Mouse (Mus musculus) v-Abl transformed pro-B cells (cell line): ENCODE measurements around the gene Map7.

Experiments
- in situ Hi-C, 2 experiments: fragments of 400-800 bp; cut with MboI; formaldehyde crosslinking; loops; one replicate each; pipeline ENCODE4 v1.15.1; 2025; ENCODE audit not compliant: unreplicated experiment in 2 of 2

Map7 gene

GRCm38 (mm10) chr10:20267032-20267431 is 118.8 kb downstream of the Map7 start:
- in situ Hi-C loops: no loop called here

DNA sequence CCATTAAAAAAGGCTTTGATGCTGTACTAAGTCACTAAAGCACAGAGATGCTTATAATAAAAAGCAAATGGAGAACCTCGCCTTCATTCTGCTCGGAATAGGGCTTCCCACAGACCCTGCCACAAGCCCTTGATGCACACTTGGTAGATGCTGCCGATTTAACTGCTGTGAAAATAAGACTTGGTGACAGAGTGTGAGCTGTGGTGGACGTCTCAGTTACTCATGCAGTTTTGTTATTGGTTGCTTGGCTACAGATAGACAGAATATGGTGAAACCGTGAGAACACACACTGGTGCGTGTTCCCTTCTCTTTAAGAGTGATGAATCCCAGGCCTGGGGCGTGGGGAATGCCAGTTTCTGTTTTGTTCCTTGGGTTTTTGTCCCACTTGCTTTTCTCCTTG is 120.7 kb downstream of the Map7 start:
- in situ Hi-C loops: no loop called here

- in situ Hi-C loops: no loop called here
Measured at GRCm38 (mm10) chr10:20272380-20272779, 124.1 kb downstream of the Map7 start.

DNA sequence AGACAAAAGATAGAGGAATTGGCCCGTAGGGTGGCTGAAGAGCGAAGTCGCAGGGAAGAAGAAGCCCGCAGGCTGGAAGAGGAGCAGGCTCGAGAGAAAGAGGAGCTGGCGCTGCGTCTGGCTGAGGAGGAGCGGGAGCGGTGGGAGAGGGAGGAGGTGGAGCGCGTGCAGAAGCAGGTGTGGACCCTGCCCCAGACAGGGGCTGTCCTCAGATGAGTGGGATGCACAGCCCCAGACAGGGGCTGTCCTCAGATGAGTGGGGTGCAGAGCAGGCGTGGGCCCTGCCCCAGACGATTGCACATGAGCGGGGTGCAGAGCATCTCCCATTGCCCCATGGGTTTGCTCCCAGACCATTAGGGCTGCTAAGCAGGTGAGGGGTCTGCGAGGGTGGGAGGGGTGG is 125.0 kb downstream of the Map7 start:
- in situ Hi-C loops: no loop called here

GRCm38 (mm10) chr10:20274022-20274421 is 125.8 kb downstream of the Map7 start:
- in situ Hi-C loops: no loop called here

- in situ Hi-C loops: loop anchor here in 1 of 2 experiments (10.0 kb wide), 1 partner anchor 367 kb away; no protein-coding TSS in a partner anchor
Measured at GRCm38 (mm10) chr10:20281456-20281855, 133.2 kb downstream of the Map7 start.

DNA sequence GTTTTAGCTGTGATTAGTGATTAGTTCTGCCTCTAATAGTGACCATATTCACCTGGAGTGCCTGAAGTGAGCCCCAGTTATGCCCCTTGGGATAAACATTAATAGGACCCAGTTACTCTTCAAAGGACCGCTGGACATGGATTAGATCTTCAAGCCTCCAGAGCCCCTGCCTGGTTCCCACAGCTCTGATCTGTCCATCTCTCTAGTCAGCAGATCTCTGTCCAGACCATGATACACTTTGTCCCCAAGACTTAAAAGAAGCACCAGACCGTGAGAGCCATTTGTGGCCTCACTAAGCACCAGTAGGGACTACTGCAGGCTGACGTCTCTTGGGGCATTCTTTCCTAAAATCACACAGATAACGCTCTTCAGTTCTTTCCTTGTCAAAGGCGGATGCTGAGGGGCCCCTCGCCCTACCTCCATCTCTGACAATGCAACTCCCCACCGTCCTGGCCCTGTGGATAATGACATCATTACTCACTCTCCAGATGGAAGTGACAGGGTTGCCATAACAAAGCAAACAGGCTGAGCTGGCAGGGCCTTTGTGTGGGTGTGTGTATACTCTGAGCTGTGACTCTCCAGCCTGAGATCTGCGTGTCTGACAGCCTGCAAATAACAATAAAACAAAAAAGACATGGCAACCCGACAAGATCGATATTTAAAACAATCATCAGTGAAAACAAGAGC is 137.2 kb downstream of the Map7 start:
- in situ Hi-C loops: loop anchor here in 1 of 2 experiments (10.0 kb wide), 1 partner anchor 371 kb away; no protein-coding TSS in a partner anchor

- in situ Hi-C loops: loop anchor here in 1 of 2 experiments (10.0 kb wide), 1 partner anchor 371 kb away; no protein-coding TSS in a partner anchor
Measured at GRCm38 (mm10) chr10:20285994-20286836, 137.9 kb downstream of the Map7 start.

DNA sequence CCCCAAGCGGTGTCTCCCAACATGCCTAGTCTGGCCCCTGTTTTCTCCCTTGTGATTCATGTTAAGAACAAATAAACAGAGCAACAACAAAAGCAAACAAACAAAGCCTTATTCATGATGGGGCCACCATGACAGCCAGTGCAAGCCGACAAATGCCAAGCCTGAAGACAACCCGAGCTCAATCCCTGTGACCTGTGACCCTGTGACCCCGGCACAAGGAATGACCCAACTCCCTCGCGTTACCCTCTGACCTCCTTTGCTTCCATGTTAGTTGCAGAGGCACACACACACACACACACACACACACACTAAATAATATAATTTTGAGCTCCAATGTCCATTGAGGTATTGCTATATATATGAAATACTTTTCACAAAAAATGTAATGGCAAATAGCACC is 139.1 kb downstream of the Map7 start:
- in situ Hi-C loops: loop anchor here in 1 of 2 experiments (10.0 kb wide), 1 partner anchor 373 kb away; no protein-coding TSS in a partner anchor

DNA sequence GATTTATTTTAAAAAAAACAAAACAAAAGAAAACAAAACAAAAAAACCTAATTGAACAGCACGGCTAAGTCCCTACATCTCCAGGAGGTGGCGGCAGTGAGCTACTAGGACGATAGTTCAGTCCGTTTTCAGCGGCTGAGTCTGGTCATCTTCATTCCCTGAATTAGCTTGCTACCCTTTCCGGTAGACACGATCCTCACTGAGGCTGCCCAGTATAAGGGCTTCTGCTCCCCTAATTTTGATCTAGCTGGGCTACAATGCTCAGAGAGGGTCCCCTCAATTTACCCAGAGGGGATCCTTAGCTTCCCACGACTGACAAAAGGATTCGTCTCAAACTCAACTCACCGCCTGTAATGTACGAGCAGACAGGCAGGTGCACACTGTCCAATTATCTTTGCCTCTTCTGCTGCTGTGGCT is 142.2 kb downstream of the Map7 start:
- in situ Hi-C loops: loop anchor here (5.0 to 10.0 kb wide), 2 partner anchors 657 to 1714 kb away; no protein-coding TSS in a partner anchor

- in situ Hi-C loops: loop anchor here in 1 of 2 experiments (10.0 kb wide), 1 partner anchor 1709 kb away; no protein-coding TSS in a partner anchor
Measured at GRCm38 (mm10) chr10:20295961-20296360, 147.7 kb downstream of the Map7 start.

GRCm38 (mm10) chr10:20298152-20298920 is 150.1 kb downstream of the Map7 start:
- in situ Hi-C loops: loop anchor here in 1 of 2 experiments (10.0 kb wide), 1 partner anchor 1706 kb away; no protein-coding TSS in a partner anchor

- in situ Hi-C loops: loop anchor here in 1 of 2 experiments (10.0 kb wide), 1 partner anchor 1706 kb away; no protein-coding TSS in a partner anchor
Measured at GRCm38 (mm10) chr10:20299114-20299513, 150.8 kb downstream of the Map7 start.

DNA sequence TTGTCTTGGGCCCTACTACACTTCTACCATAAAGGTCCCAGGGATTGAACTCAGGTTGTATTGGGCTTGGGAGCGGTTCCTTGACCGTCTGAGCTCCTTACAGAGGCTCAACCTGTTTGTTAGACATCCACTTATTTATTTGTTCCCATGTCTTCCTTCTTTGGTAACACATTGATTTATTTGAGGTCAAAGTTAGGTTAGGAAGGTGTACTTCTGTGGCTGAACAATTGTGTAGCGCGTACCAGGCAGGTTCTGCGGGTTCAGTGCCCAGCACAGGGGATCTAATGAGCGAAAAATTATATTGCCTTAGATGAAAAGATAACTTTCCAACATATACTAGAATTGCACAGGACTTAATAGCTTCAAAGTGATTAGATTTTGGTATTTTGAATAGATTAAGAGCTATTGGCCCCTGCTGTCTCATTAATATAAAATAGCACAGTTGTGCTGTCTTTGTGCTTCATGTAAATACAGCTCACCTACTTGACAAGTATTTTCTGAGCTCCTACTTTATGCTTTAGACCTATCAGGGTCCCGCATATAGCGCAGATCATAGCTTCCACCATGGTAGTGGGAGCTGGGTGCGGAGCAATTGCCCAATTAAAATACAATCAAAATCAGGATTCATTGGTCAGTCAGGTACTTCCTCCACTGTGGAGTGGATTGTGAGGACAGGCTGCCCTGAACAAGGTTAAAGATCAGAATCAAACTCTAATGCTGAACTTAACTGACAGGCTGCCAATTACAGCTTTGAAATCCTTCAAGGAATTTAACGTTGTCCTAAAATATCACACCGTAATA is 162.9 kb downstream of the Map7 start:
- in situ Hi-C loops: loop anchor here (5.0 to 25.0 kb wide), 3 partner anchors 36 to 651 kb away; partner anchors contain the start of genes Ahi1 (in 1 of the 2), Mtfr2 (in 1 of the 2) and Pex7 (in 1 of the 2)

GRCm38 (mm10) chr10:20311918-20312735 is 163.9 kb downstream of the Map7 start, which contains the start of gene Bclaf1:
TSS of gene Bclaf1 (plus strand) at chr10:20312469.
- in situ Hi-C loops: loop anchor here (5.0 to 25.0 kb wide), 3 partner anchors 35 to 650 kb away; partner anchors contain the start of genes Ahi1 (in 1 of the 2), Mtfr2 (in 1 of the 2) and Pex7 (in 1 of the 2)

GRCm38 (mm10) chr10:20312736-20313301 is 164.5 kb downstream of the Map7 start:
- in situ Hi-C loops: loop anchor here (5.0 to 25.0 kb wide), 3 partner anchors 34 to 649 kb away; partner anchors contain the start of genes Ahi1 (in 1 of the 2), Mtfr2 (in 1 of the 2) and Pex7 (in 1 of the 2)

DNA sequence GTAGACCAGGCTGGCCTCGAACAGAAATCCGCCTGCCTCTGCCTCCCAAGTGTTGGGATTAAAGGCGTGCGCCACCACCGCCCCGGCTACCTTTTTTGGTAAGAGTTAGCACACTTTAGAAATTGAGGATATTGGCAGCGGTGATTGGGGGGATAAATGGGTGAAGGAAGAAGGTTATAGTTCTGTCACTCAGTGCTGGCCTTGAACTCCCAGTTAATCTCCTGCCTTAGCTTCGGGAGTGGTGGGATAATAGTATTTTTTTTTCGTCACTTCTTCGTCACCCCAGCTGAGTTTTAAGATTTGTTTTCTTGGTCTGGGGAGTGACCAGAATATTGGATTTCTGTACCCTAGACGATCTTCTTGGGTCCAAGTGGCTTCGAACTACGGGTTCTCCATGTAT is 165.2 kb downstream of the Map7 start:
- in situ Hi-C loops: loop anchor here (5.0 to 25.0 kb wide), 3 partner anchors 34 to 649 kb away; partner anchors contain the start of genes Ahi1 (in 1 of the 2), Mtfr2 (in 1 of the 2) and Pex7 (in 1 of the 2)
